Comparison of ENCODE assay signal across 25 mouse cellular contexts in the genomic region with DNA sequence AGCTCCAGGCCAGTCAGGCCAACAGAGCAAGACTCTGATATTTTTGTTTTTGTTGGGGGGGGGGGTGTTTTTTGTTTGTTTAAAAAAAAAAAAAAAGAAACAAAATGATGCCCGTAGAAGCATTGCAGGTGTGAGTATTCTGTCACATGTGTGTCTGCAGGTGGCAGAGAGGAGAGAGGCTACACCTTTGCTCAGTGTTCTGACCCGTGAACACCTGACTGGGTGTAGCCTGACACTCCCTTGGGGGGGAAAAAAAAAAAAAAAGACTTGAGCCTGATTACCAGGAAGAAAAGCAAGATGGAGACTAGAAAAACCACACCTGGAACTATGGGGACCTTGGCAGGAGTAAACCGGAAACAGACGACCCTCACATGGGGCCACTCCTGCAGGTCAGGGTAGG.
"Had no signal": no experiment of that assay in that cellular context is flagged by ENCODE, and none has a peak within 500 bp of the region (broad histone marks: within the 10 kb centered on the region; RNA-seq: fewer than 3 reads in every experiment).

No protein-coding gene starts in this region.

- H3K9ac ChIP-seq: heart, embryonic 13.5 days; heart, embryonic 15.5 days; hindbrain, embryonic 13.5 days; hindbrain, embryonic 15.5 days; limb, embryonic 13.5 days; limb, embryonic 15.5 days; liver, embryonic 12.5 days; liver, embryonic 14.5 days had no signal

- H3K4me3 ChIP-seq: gastrocnemius, adult 2 months; heart, adult 2 months; heart, embryonic 13.5 days; heart, embryonic 15.5 days; hindbrain, embryonic 13.5 days; hindbrain, embryonic 15.5 days; layer of hippocampus, adult 2 months; limb, embryonic 13.5 days; limb, embryonic 15.5 days; liver, embryonic 12.5 days had no signal

- H3K27ac ChIP-seq: gastrocnemius, adult 2 months; heart, adult 2 months; heart, embryonic 13.5 days; heart, embryonic 15.5 days; hindbrain, embryonic 13.5 days; hindbrain, embryonic 15.5 days; hindbrain, postnatal 0 days; layer of hippocampus, adult 2 months; limb, embryonic 13.5 days; limb, embryonic 15.5 days; liver, embryonic 12.5 days; liver, embryonic 14.5 days had no signal

- H3K4me2 ChIP-seq: heart, embryonic 11.5 days; heart, embryonic 13.5 days; heart, embryonic 15.5 days; hindbrain, embryonic 13.5 days; hindbrain, embryonic 15.5 days; limb, embryonic 13.5 days; limb, embryonic 15.5 days; liver, embryonic 12.5 days had no signal

- DNase-seq: gastrocnemius, adult 2 months; gastrocnemius, postnatal 14 days; gastrocnemius, postnatal 36 days; heart, adult 11 months; heart, adult 2 months; heart, postnatal 14 days; heart, postnatal 36 days; kidney, adult 18-20 months; kidney, adult 8-10 months; kidney, postnatal 10 days; kidney, postnatal 25 days; kidney, postnatal 4 days; layer of hippocampus, postnatal 36 days; left cerebral cortex, postnatal 4 days had no signal

- H3K9me3 ChIP-seq: heart, embryonic 13.5 days; heart, embryonic 15.5 days; hindbrain, embryonic 13.5 days; hindbrain, embryonic 15.5 days; limb, embryonic 13.5 days; limb, embryonic 15.5 days; liver, embryonic 12.5 days had no signal

- H3K27me3 ChIP-seq: heart, embryonic 13.5 days; heart, embryonic 15.5 days; hindbrain, embryonic 13.5 days; hindbrain, embryonic 15.5 days had no signal

- ATAC-seq: hindbrain, postnatal 0 days; liver, embryonic 12.5 days had no signal

- H3K36me3 ChIP-seq: heart, embryonic 13.5 days; heart, embryonic 15.5 days; hindbrain, embryonic 13.5 days; hindbrain, embryonic 15.5 days; limb, embryonic 13.5 days; limb, embryonic 15.5 days; liver, embryonic 12.5 days had no signal
